17 mouse cellular contexts compared by ENCODE assay signal in genomic region chr6:117811256-117811655, GRCm38 (mm10).
"Had no signal": no experiment of that assay in that cellular context is flagged by ENCODE, and none has a peak within 500 bp of the region (broad histone marks: within the 10 kb centered on the region; RNA-seq: fewer than 3 reads in every experiment).

No protein-coding gene starts in this region.

- H3K9me3 ChIP-seq: liver, embryonic 12.5 days; megakaryocyte, embryonic 14.5 days; midbrain, embryonic 12.5 days; neural tube, embryonic 12.5 days; stomach, embryonic 15.5 days had no signal

- H3K36me3 ChIP-seq: liver, embryonic 12.5 days; midbrain, embryonic 12.5 days; neural tube, embryonic 12.5 days; stomach, embryonic 15.5 days had no signal

- DNase-seq: lung, adult 18-20 months; lung, embryonic 14.5 days; lung, postnatal 10 days; lung, postnatal 36 days; midbrain, embryonic 14.5 days; right cerebral cortex, postnatal 14 days; thymus, adult 2 months; thymus, postnatal 25 days; thymus, postnatal 4 days had no signal

- H3K4me1 ChIP-seq: liver, embryonic 12.5 days; megakaryocyte, embryonic 14.5 days; midbrain, embryonic 12.5 days; neural tube, embryonic 12.5 days had no signal

- ATAC-seq: liver, embryonic 12.5 days had no signal

- H3K4me2 ChIP-seq: liver, embryonic 12.5 days; lung, embryonic 14.5 days; midbrain, embryonic 12.5 days; neural tube, embryonic 12.5 days; stomach, embryonic 15.5 days had no signal

- H3K27ac ChIP-seq: liver, embryonic 12.5 days; liver, embryonic 14.5 days; macrophage; midbrain, embryonic 12.5 days; neural tube, embryonic 12.5 days; stomach, embryonic 15.5 days; stomach, postnatal 0 days had no signal

- H3K9ac ChIP-seq: liver, embryonic 12.5 days; liver, embryonic 14.5 days; lung, embryonic 14.5 days; midbrain, embryonic 12.5 days; neural tube, embryonic 12.5 days; stomach, embryonic 15.5 days had no signal

- H3K27me3 ChIP-seq: liver, embryonic 12.5 days; neural tube, embryonic 12.5 days; stomach, embryonic 15.5 days had no signal

- H3K4me3 ChIP-seq: liver, embryonic 12.5 days; megakaryocyte, embryonic 14.5 days; midbrain, embryonic 12.5 days; neural tube, embryonic 12.5 days; stomach, embryonic 15.5 days had no signal
